8 mouse cellular contexts compared by ENCODE assay signal in genomic region chr9:106242813-106243488, GRCm38 (mm10). TPM values are rescaled to one million over a fixed set of nuclear protein-coding genes. Genes with fewer than 3 reads are reported as not detected.
DNase-seq lines count a peak whose midpoint lies in the region; ATAC-seq and TF ChIP-seq lines count a peak whose summit lies in the region.

No protein-coding gene starts in this region.

- no peak for ATAC-seq in neural tube, embryonic 13.5 days (ENCODE audit: low read depth)
- no peak for ATAC-seq in embryonic facial prominence, embryonic 12.5 days (ENCODE audit: insufficient number of reproducible peaks, insufficient read depth, low FRiP score, low TSS enrichment)
- ATAC-seq in megakaryocyte-erythroid progenitor cell, adult 5-6 weeks (replicated peaks; ENCODE audit: low FRiP score, low TSS enrichment, poor library complexity, severe bottlenecking): no peak

- no peaks in the 10 kb centered on the region for H3K9me3 ChIP-seq in neural tube, embryonic 13.5 days
- H3K9me3 ChIP-seq in embryonic facial prominence, embryonic 12.5 days: no peaks in the 10 kb centered on the region
- H3K9me3 ChIP-seq in limb, embryonic 10.5 days (replicated peaks): no peaks in the 10 kb centered on the region

- H3K36me3 ChIP-seq in neural tube, embryonic 13.5 days: peaks cover 63% of the 10 kb centered on the region
- peaks cover 54% of the 10 kb centered on the region for H3K36me3 ChIP-seq in embryonic facial prominence, embryonic 12.5 days
- H3K36me3 ChIP-seq in limb, embryonic 10.5 days: peaks cover 64% of the 10 kb centered on the region
- H3K36me3 ChIP-seq in small intestine, adult 2 months (ENCODE audit: control insufficient read depth, insufficient read depth, low read length): peaks cover 54% of the 10 kb centered on the region

- no peak for DNase-seq in neural tube, embryonic 10.5 days (ENCODE audit: extremely low spot score, low spot score)
- peak; percentile 46 for DNase-seq in limb, embryonic 10.5 days (ENCODE audit: low spot score)
- DNase-seq in urinary bladder, postnatal 4 days (ENCODE audit: low spot score in 2 of 2): no peak
- no peak for DNase-seq in layer of hippocampus, postnatal 36 days

- peaks cover 15% of the 10 kb centered on the region for H3K4me1 ChIP-seq in neural tube, embryonic 13.5 days (replicated peaks)
- H3K4me1 ChIP-seq in embryonic facial prominence, embryonic 12.5 days: peaks cover 8% of the 10 kb centered on the region
- H3K4me1 ChIP-seq in limb, embryonic 10.5 days: peaks cover 29% of the 10 kb centered on the region
- peaks cover 3% of the 10 kb centered on the region; the same call in 1 of the 2 replicates for H3K4me1 ChIP-seq in small intestine, adult 2 months (ENCODE audit: control insufficient read depth, insufficient read depth, insufficient read length, low read length)

- TF ChIP-seq CTCF in small intestine, adult 2 months (IDR thresholded peaks at IDR 0.05; ENCODE audit: extremely low read depth, insufficient read length, insufficient replicate concordance, low read depth, low read length): no peak

- H3K4me3 ChIP-seq in neural tube, embryonic 13.5 days: no peak overlapping the region
- H3K4me3 ChIP-seq in embryonic facial prominence, embryonic 12.5 days: no peak overlapping the region
- H3K4me3 ChIP-seq in limb, embryonic 10.5 days: no peak overlapping the region
- H3K4me3 ChIP-seq in small intestine, adult 2 months (ENCODE audit: low read depth, low read length): no peak overlapping the region

- H3K27me3 ChIP-seq in neural tube, embryonic 13.5 days: no peaks in the 10 kb centered on the region
- no peaks in the 10 kb centered on the region for H3K27me3 ChIP-seq in embryonic facial prominence, embryonic 12.5 days
- no peaks in the 10 kb centered on the region for H3K27me3 ChIP-seq in limb, embryonic 10.5 days (ENCODE audit: low read depth, poor library complexity, severe bottlenecking)
- no peaks in the 10 kb centered on the region for H3K27me3 ChIP-seq in small intestine, adult 2 months (ENCODE audit: control insufficient read depth, insufficient read depth, low read length)

- no peak for TF ChIP-seq POLR2A in small intestine, adult 2 months (IDR thresholded peaks at IDR 0.05; ENCODE audit: low read depth, low read length)

- 86% methylated on average over 19 of the region's 19 CpGs for WGBS in neural tube, embryonic 13.5 days
- WGBS in embryonic facial prominence, embryonic 12.5 days: 61% methylated on average over 19 of the region's 19 CpGs
- WGBS in limb, embryonic 10.5 days: 62% methylated on average over 19 of the region's 19 CpGs
- 78% methylated on average over 19 of the region's 19 CpGs for WGBS in small intestine, adult 2 months

- peak overlapping the region; percentile 28; the same call in 1 of the 2 replicates for H3K27ac ChIP-seq in neural tube, embryonic 13.5 days (replicated peaks)
- 0 out of 2 replicates have a peak overlapping the region, but pooled peaks have one; percentile 9 for H3K27ac ChIP-seq in embryonic facial prominence, embryonic 12.5 days
- H3K27ac ChIP-seq in limb, embryonic 10.5 days: peak overlapping the region; percentile 76
- H3K27ac ChIP-seq in small intestine, adult 2 months (ENCODE audit: insufficient read depth, low read depth, low read length): peak overlapping the region; percentile 8; the same call in 1 of the 2 replicates

- no peak overlapping the region for H3K9ac ChIP-seq in neural tube, embryonic 13.5 days
- no peak overlapping the region for H3K9ac ChIP-seq in embryonic facial prominence, embryonic 12.5 days

- H3K4me2 ChIP-seq in neural tube, embryonic 13.5 days: no peak overlapping the region
- H3K4me2 ChIP-seq in embryonic facial prominence, embryonic 12.5 days (replicated peaks): no peak overlapping the region

RNA-seq across cellular contexts. Expression of gene Alas1, which starts 5.5 kb away (rescaled TPM):
- 96.8 and 101 TPM in 2 replicates for polyA plus RNA-seq in neural tube, embryonic 13.5 days (2015; fragmentation: Nextera tagmentation; extraction: Ambion mirVana)
- 97.8 and 107 TPM in 2 replicates for polyA plus RNA-seq in embryonic facial prominence, embryonic 12.5 days (2016; fragmentation: Nextera tagmentation; extraction: Ambion mirVana)
- polyA plus RNA-seq in limb, embryonic 10.5 days (2016; fragmentation: Nextera tagmentation; extraction: Ambion mirVana): 62.8 and 77.9 TPM in 2 replicates
- 117 and 156 TPM in 2 replicates for polyA plus RNA-seq in small intestine, adult 2 months (2012; rRNA removed)
- total RNA-seq in layer of hippocampus, postnatal 36 days (2021): 100 to 1,000 TPM; 138 to 142 TPM
- 29.5 and 45.9 TPM in 2 replicates for total RNA-seq in megakaryocyte-erythroid progenitor cell, adult 5-6 weeks (2014; fragmentation: Nextera tagmentation)
- total RNA-seq in megakaryocyte-erythroid progenitor cell, adult 5-6 weeks (2017): 21.7 and 27.7 TPM in 2 replicates

RNA-seq across cellular contexts. Expression of gene Tlr9, which starts 20.6 kb away (rescaled TPM):
- not detected in 2 replicates for polyA plus RNA-seq in neural tube, embryonic 13.5 days (2015; fragmentation: Nextera tagmentation; extraction: Ambion mirVana)
- polyA plus RNA-seq in embryonic facial prominence, embryonic 12.5 days (2016; fragmentation: Nextera tagmentation; extraction: Ambion mirVana): not detected in 2 replicates
- polyA plus RNA-seq in limb, embryonic 10.5 days (2016; fragmentation: Nextera tagmentation; extraction: Ambion mirVana): not detected in 2 replicates
- 3.3 and 3.8 TPM in 2 replicates for polyA plus RNA-seq in small intestine, adult 2 months (2012; rRNA removed)
- 1 to 10 TPM in 1 of 2 experiments, under 1 TPM in 1; 0.97 to 1.6 TPM for total RNA-seq in layer of hippocampus, postnatal 36 days (2021)
- not detected in 2 replicates for total RNA-seq in megakaryocyte-erythroid progenitor cell, adult 5-6 weeks (2014; fragmentation: Nextera tagmentation)
- not detected in 2 replicates for total RNA-seq in megakaryocyte-erythroid progenitor cell, adult 5-6 weeks (2017)

RNA-seq across cellular contexts. Expression of gene Poc1a, which starts 37.9 kb away (rescaled TPM):
- 8.0 and 8.4 TPM in 2 replicates for polyA plus RNA-seq in neural tube, embryonic 13.5 days (2015; fragmentation: Nextera tagmentation; extraction: Ambion mirVana)
- polyA plus RNA-seq in embryonic facial prominence, embryonic 12.5 days (2016; fragmentation: Nextera tagmentation; extraction: Ambion mirVana): 25.7 and 27.9 TPM in 2 replicates
- 42.9 and 43.9 TPM in 2 replicates for polyA plus RNA-seq in limb, embryonic 10.5 days (2016; fragmentation: Nextera tagmentation; extraction: Ambion mirVana)
- polyA plus RNA-seq in small intestine, adult 2 months (2012; rRNA removed): 6.5 and 14.9 TPM in 2 replicates
- 10 to 100 TPM; 10.6 to 12.2 TPM for total RNA-seq in layer of hippocampus, postnatal 36 days (2021)
- 29.1 and 48.1 TPM in 2 replicates for total RNA-seq in megakaryocyte-erythroid progenitor cell, adult 5-6 weeks (2014; fragmentation: Nextera tagmentation)
- total RNA-seq in megakaryocyte-erythroid progenitor cell, adult 5-6 weeks (2017): 28.1 and 40.0 TPM in 2 replicates

RNA-seq across cellular contexts. Expression of gene Twf2, which starts 40.0 kb away (rescaled TPM):
- 54.1 and 57.1 TPM in 2 replicates for polyA plus RNA-seq in neural tube, embryonic 13.5 days (2015; fragmentation: Nextera tagmentation; extraction: Ambion mirVana)
- 66.7 and 70.6 TPM in 2 replicates for polyA plus RNA-seq in embryonic facial prominence, embryonic 12.5 days (2016; fragmentation: Nextera tagmentation; extraction: Ambion mirVana)
- 75.1 and 76.6 TPM in 2 replicates for polyA plus RNA-seq in limb, embryonic 10.5 days (2016; fragmentation: Nextera tagmentation; extraction: Ambion mirVana)
- 13.7 and 21.2 TPM in 2 replicates for polyA plus RNA-seq in small intestine, adult 2 months (2012; rRNA removed)
- total RNA-seq in layer of hippocampus, postnatal 36 days (2021): 10 to 100 TPM; 52.1 to 57.5 TPM
- 11.4 and 15.5 TPM in 2 replicates for total RNA-seq in megakaryocyte-erythroid progenitor cell, adult 5-6 weeks (2014; fragmentation: Nextera tagmentation)
- 13.7 and 19.8 TPM in 2 replicates for total RNA-seq in megakaryocyte-erythroid progenitor cell, adult 5-6 weeks (2017)

RNA-seq across cellular contexts. Expression of gene Ppm1m, which starts 43.4 kb away (rescaled TPM):
- 18.7 and 22.8 TPM in 2 replicates for polyA plus RNA-seq in neural tube, embryonic 13.5 days (2015; fragmentation: Nextera tagmentation; extraction: Ambion mirVana)
- polyA plus RNA-seq in embryonic facial prominence, embryonic 12.5 days (2016; fragmentation: Nextera tagmentation; extraction: Ambion mirVana): 55.2 and 57.2 TPM in 2 replicates
- 53.1 and 57.5 TPM in 2 replicates for polyA plus RNA-seq in limb, embryonic 10.5 days (2016; fragmentation: Nextera tagmentation; extraction: Ambion mirVana)
- 10.7 and 14.9 TPM in 2 replicates for polyA plus RNA-seq in small intestine, adult 2 months (2012; rRNA removed)
- 10 to 100 TPM; 16.0 to 20.8 TPM for total RNA-seq in layer of hippocampus, postnatal 36 days (2021)
- 15.4 and 21.4 TPM in 2 replicates for total RNA-seq in megakaryocyte-erythroid progenitor cell, adult 5-6 weeks (2014; fragmentation: Nextera tagmentation)
- 3.5 and 6.8 TPM in 2 replicates for total RNA-seq in megakaryocyte-erythroid progenitor cell, adult 5-6 weeks (2017)

Comparison
In these comparisons a context has a peak if more than half of its experiments do, and no peak if none do; other contexts are left out.
1. H3K27ac ChIP-seq: peak in every context shown above with its lines; median percentile 76 in limb, embryonic 10.5 days; 28 in neural tube, embryonic 13.5 days; 9 in embryonic facial prominence, embryonic 12.5 days; 8 in small intestine, adult 2 months.